Mouse (Mus musculus) hindbrain, embryonic 15.5 days (tissue): ENCODE measurements around the gene Ptbp1. TPM values are rescaled to one million over a fixed set of nuclear protein-coding genes. Genes with fewer than 3 reads are reported as not detected.

ENCODE experiments used
- ATAC-seq: fragments of 200-750 bp; cut with Nextera tagmentation; 2 replicates; pipeline ENCODE4 v1.8.0; 2017; ENCODE audit warnings: low read depth, moderate number of reproducible peaks, moderate TSS enrichment; ENCODE audit not compliant: low FRiP score
- H3K27ac ChIP-seq: fragments of 300-500 bp; sonication (generic); replicated peaks from 2 replicates; pipeline ENCODE4 v1.5.1; 2015; ENCODE audit warnings: mild to moderate bottlenecking, inconsistent platforms
- H3K27me3 ChIP-seq: fragments of 300-500 bp; sonication (generic); 2 replicates; pipeline ENCODE4 v1.6.1; 2015; ENCODE audit warnings: control low read depth, inconsistent platforms
- H3K36me3 ChIP-seq: fragments of 300-500 bp; sonication (generic); 2 replicates; pipeline ENCODE4 v1.6.1; 2015; ENCODE audit warnings: control low read depth, inconsistent platforms
- H3K4me1 ChIP-seq: fragments of 300-500 bp; sonication (generic); replicated peaks from 2 replicates; pipeline ENCODE4 v1.6.1; 2015; ENCODE audit warnings: control low read depth, inconsistent platforms
- H3K4me2 ChIP-seq: fragments of 300-500 bp; sonication (generic); 2 replicates; pipeline ENCODE4 v1.6.1; 2015; ENCODE audit warnings: moderate library complexity, mild to moderate bottlenecking, inconsistent platforms
- H3K4me3 ChIP-seq: fragments of 300-500 bp; sonication (generic); 2 replicates; pipeline ENCODE4 v1.5.1; 2015; ENCODE audit warnings: mild to moderate bottlenecking, inconsistent platforms
- H3K9ac ChIP-seq: fragments of 300-500 bp; sonication (generic); 2 replicates; pipeline ENCODE4 v1.6.1; 2015; ENCODE audit warnings: inconsistent platforms
- H3K9me3 ChIP-seq: fragments of 300-500 bp; sonication (generic); 2 replicates; pipeline ENCODE4 v1.6.1; 2016; ENCODE audit warnings: control low read depth, inconsistent platforms
- WGBS: fragments of 180-500 bp; shearing (Covaris S2); methylation state at CpG from one replicate; pipeline ENCODE4 v1.1.7; 2015; 5-methylcytosine and 5-hydroxymethylcytosine counted together
- polyA plus RNA-seq: library from polyadenylated mRNA; unstranded; fragments of >200 nt; fragmentation: Nextera tagmentation; extraction: Ambion mirVana; gene quantifications from 2 replicates; pipeline ENCODE4 v1.2.1, GENCODE M21; 2015

The Ptbp1 gene
- polyA plus RNA-seq, 1 experiment from 2014 or later: 77.1 TPM

GRCm38 (mm10) chr10:79862049-79862788 is 8.0 kb downstream of the Ptbp1 start:
- no peak overlapping the region for H3K9ac ChIP-seq
- 75% methylated on average over 23 of the region's 23 CpGs for WGBS
- peaks cover 75% of the 10 kb centered on the region for H3K36me3 ChIP-seq
- H3K4me3 ChIP-seq: no peak overlapping the region
- peaks cover 43% of the 10 kb centered on the region for H3K4me1 ChIP-seq
- no peak for ATAC-seq
- no peak overlapping the region for H3K4me2 ChIP-seq
- peak overlapping the region; percentile 19; the same call in 1 of the 2 replicates for H3K27ac ChIP-seq
- no peaks in the 10 kb centered on the region for H3K9me3 ChIP-seq
- no peaks in the 10 kb centered on the region for H3K27me3 ChIP-seq

GRCm38 (mm10) chr10:79862925-79863324 is 8.7 kb downstream of the Ptbp1 start:
- 73% methylated on average over 10 of the region's 10 CpGs for WGBS

GRCm38 (mm10) chr10:79864351-79865188 is 10.3 kb downstream of the Ptbp1 start:
- H3K9ac ChIP-seq: no peak overlapping the region
- H3K4me1 ChIP-seq: peaks cover 33% of the 10 kb centered on the region
- no peak overlapping the region for H3K4me3 ChIP-seq
- no peaks in the 10 kb centered on the region for H3K27me3 ChIP-seq
- no peaks in the 10 kb centered on the region for H3K9me3 ChIP-seq
- no peak overlapping the region for H3K4me2 ChIP-seq
- peaks cover 71% of the 10 kb centered on the region for H3K36me3 ChIP-seq
- no peak for ATAC-seq
- H3K27ac ChIP-seq: peak overlapping the region; percentile 41
- 55% methylated on average over 10 of the region's 10 CpGs for WGBS

More at GRCm38 (mm10) chr10:79862925-79863324, 8.7 kb downstream of the Ptbp1 start:
- Histone ChIP-seq H3K9me3 (no peaks in the 10 kb centered on the region), H3K9ac (no peak overlapping the region), H3K27ac (no peak overlapping the region), H3K36me3 (peaks cover 75% of the 10 kb centered on the region), H3K4me2 (no peak overlapping the region), H3K4me1 (peaks cover 40% of the 10 kb centered on the region), H3K4me3 (no peak overlapping the region), H3K27me3 (no peaks in the 10 kb centered on the region)
- no peak for ATAC-seq

GRCm38 (mm10) chr10:79865189-79865601 is 11.0 kb downstream of the Ptbp1 start:
- Histone ChIP-seq H3K27me3 (no peaks in the 10 kb centered on the region), H3K9me3 (no peaks in the 10 kb centered on the region), H3K9ac (no peak overlapping the region), H3K4me3 (no peak overlapping the region), H3K4me2 (no peak overlapping the region), H3K36me3 (peaks cover 65% of the 10 kb centered on the region), H3K27ac (peak overlapping the region; percentile 41), H3K4me1 (peaks cover 34% of the 10 kb centered on the region)
- 57% methylated on average over 12 of the region's 12 CpGs for WGBS
- ATAC-seq: no peak

- Histone ChIP-seq H3K9me3 (no peaks in the 10 kb centered on the region), H3K4me1 (peaks cover 38% of the 10 kb centered on the region), H3K4me2 (no peak overlapping the region), H3K9ac (no peak overlapping the region), H3K27me3 (no peaks in the 10 kb centered on the region), H3K4me3 (no peak overlapping the region), H3K36me3 (peaks cover 58% of the 10 kb centered on the region), H3K27ac (peak overlapping the region; percentile 41; the same call in 1 of the 2 replicates)
- no peak for ATAC-seq
- WGBS: 69% methylated on average over 19 of the region's 19 CpGs
Observed at GRCm38 (mm10) chr10:79865801-79866295, 11.6 kb downstream of the Ptbp1 start.

- Histone ChIP-seq H3K36me3 (peaks cover 55% of the 10 kb centered on the region), H3K4me1 (peaks cover 42% of the 10 kb centered on the region)
Observed at GRCm38 (mm10) chr10:79866601-79867000, 12.4 kb downstream of the Ptbp1 start.

GRCm38 (mm10) chr10:79871845-79872244 is 17.6 kb downstream of the Ptbp1 start:
- Histone ChIP-seq H3K4me1 (peaks cover 48% of the 10 kb centered on the region), H3K27me3 (no peaks in the 10 kb centered on the region), H3K4me2 (peak overlapping the region; percentile 74), H3K36me3 (peaks cover 11% of the 10 kb centered on the region; the same call in 1 of the 2 replicates), H3K9ac (no peak overlapping the region), H3K27ac (no peak overlapping the region), H3K4me3 (peak overlapping the region; percentile 67), H3K9me3 (no peaks in the 10 kb centered on the region)
- no peak for ATAC-seq
- WGBS: 88% methylated on average over 8 of the region's 8 CpGs

More at GRCm38 (mm10) chr10:79866601-79867000, 12.4 kb downstream of the Ptbp1 start:
- ATAC-seq: no peak
- no peak overlapping the region for H3K9ac ChIP-seq
- 72% methylated on average over 11 of the region's 11 CpGs for WGBS
- H3K4me3 ChIP-seq: no peak overlapping the region
- no peaks in the 10 kb centered on the region for H3K27me3 ChIP-seq
- H3K9me3 ChIP-seq: no peaks in the 10 kb centered on the region
- H3K4me2 ChIP-seq: no peak overlapping the region
- H3K27ac ChIP-seq: no peak overlapping the region

- H3K4me1 ChIP-seq: peaks cover 42% of the 10 kb centered on the region
- no peaks in the 10 kb centered on the region for H3K27me3 ChIP-seq
- 42% methylated on average over 3 of the region's 3 CpGs for WGBS
- peak overlapping the region; percentile 74 for H3K4me2 ChIP-seq
- no peaks in the 10 kb centered on the region for H3K9me3 ChIP-seq
- H3K27ac ChIP-seq: peak overlapping the region; percentile 96
- peak overlapping the region; percentile 91 for H3K9ac ChIP-seq
- no peak for ATAC-seq
- peaks cover 7% of the 10 kb centered on the region; the same call in 1 of the 2 replicates for H3K36me3 ChIP-seq
- peak overlapping the region; percentile 67 for H3K4me3 ChIP-seq
Observed at GRCm38 (mm10) chr10:79872862-79873261, 18.6 kb downstream of the Ptbp1 start.

GRCm38 (mm10) chr10:79873313-79873712 is 19.1 kb downstream of the Ptbp1 start:
- H3K27me3 ChIP-seq: no peaks in the 10 kb centered on the region
- 3% methylated on average over 6 of the region's 6 CpGs for WGBS
- peak overlapping the region; percentile 67 for H3K4me3 ChIP-seq
- peaks cover 42% of the 10 kb centered on the region for H3K4me1 ChIP-seq
- H3K9me3 ChIP-seq: no peaks in the 10 kb centered on the region
- H3K36me3 ChIP-seq: peaks cover 6% of the 10 kb centered on the region; the same call in 1 of the 2 replicates
- peak overlapping the region; percentile 91 for H3K9ac ChIP-seq
- peak overlapping the region; percentile 96 for H3K27ac ChIP-seq
- H3K4me2 ChIP-seq: peak overlapping the region; percentile 74
- peak; percentile 12; the same call in 1 of the 2 replicates for ATAC-seq

GRCm38 (mm10) chr10:79873715-79874289 is 19.6 kb downstream of the Ptbp1 start:
- no peaks in the 10 kb centered on the region for H3K27me3 ChIP-seq
- H3K9ac ChIP-seq: peak overlapping the region; percentile 91
- peak overlapping the region; percentile 74 for H3K4me2 ChIP-seq
- H3K4me3 ChIP-seq: peak overlapping the region; percentile 67
- H3K27ac ChIP-seq: peak overlapping the region; percentile 96
- peaks cover 42% of the 10 kb centered on the region for H3K4me1 ChIP-seq
- H3K9me3 ChIP-seq: no peaks in the 10 kb centered on the region
- 2% methylated on average over 26 of the region's 26 CpGs for WGBS
- H3K36me3 ChIP-seq: 0 out of 2 replicates have a peak, but pooled peaks cover 4% of the 10 kb centered on the region
- peak; percentile 0; the same call in 1 of the 2 replicates for ATAC-seq

- H3K4me1 ChIP-seq: peaks cover 36% of the 10 kb centered on the region
- H3K4me2 ChIP-seq: peak within 1 kb of the TSS; percentile 74
- 0% methylated on average over 49 of the region's 57 CpGs for WGBS
- H3K27ac ChIP-seq: peak within 1 kb of the TSS; percentile 96
- H3K9ac ChIP-seq: peak within 1 kb of the TSS; percentile 91
- peak within 1 kb of the TSS; percentile 67 for H3K4me3 ChIP-seq
- H3K36me3 ChIP-seq: 0 out of 2 replicates have a peak, but pooled peaks cover 4% of the 10 kb centered on the region
- H3K27me3 ChIP-seq: no peaks in the 10 kb centered on the region
- no peaks in the 10 kb centered on the region for H3K9me3 ChIP-seq
- ATAC-seq: peak; percentile 94
Observed at GRCm38 (mm10) chr10:79874290-79874862, 20.1 kb downstream of the Ptbp1 start, which contains the start of the genes Prtn3 and Plppr3. TSS of gene Prtn3 (plus strand) at chr10:79874476. TSS of gene Plppr3 (minus strand) at chr10:79874634.
